Comparison of ENCODE assay signal across 11 mouse cellular contexts in genomic region chr16:63689371-63689770, GRCm38 (mm10).
"Had no signal": no experiment of that assay in that cellular context is flagged by ENCODE, and none has a peak within 500 bp of the region (broad histone marks: within the 10 kb centered on the region; RNA-seq: fewer than 3 reads in every experiment).

No protein-coding gene starts in this region.

- H3K4me3 ChIP-seq: layer of hippocampus, adult 2 months; limb, embryonic 10.5 days; liver, embryonic 12.5 days; midbrain, embryonic 13.5 days; neural tube, embryonic 15.5 days had no signal

- H3K27me3 ChIP-seq: liver, embryonic 12.5 days; midbrain, embryonic 13.5 days; neural tube, embryonic 15.5 days had no signal

- H3K9ac ChIP-seq: liver, embryonic 12.5 days; lung, embryonic 14.5 days; midbrain, embryonic 13.5 days; neural tube, embryonic 15.5 days had no signal

- H3K4me1 ChIP-seq: liver, embryonic 12.5 days; midbrain, embryonic 13.5 days; neural tube, embryonic 15.5 days had no signal

- DNase-seq: kidney, postnatal 10 days; kidney, postnatal 4 days; lung, embryonic 14.5 days; lung, postnatal 14 days; thymus, adult 18-20 months; thymus, postnatal 14 days had no signal

- ATAC-seq: liver, embryonic 12.5 days; midbrain, embryonic 13.5 days had no signal

- H3K4me2 ChIP-seq: liver, embryonic 12.5 days; lung, embryonic 14.5 days; midbrain, embryonic 13.5 days; neural tube, embryonic 15.5 days had no signal

- H3K36me3 ChIP-seq: limb, embryonic 10.5 days; liver, embryonic 12.5 days; midbrain, embryonic 13.5 days; neural tube, embryonic 15.5 days had no signal

- H3K27ac ChIP-seq: layer of hippocampus, adult 2 months; limb, embryonic 10.5 days; liver, embryonic 12.5 days; midbrain, embryonic 13.5 days; neural tube, embryonic 15.5 days had no signal

- H3K9me3 ChIP-seq: limb, embryonic 10.5 days; liver, embryonic 12.5 days; midbrain, embryonic 13.5 days; neural tube, embryonic 15.5 days had no signal
